Mouse (Mus musculus): Measurements from ENCODE around the gene Gm20517. TPM values are rescaled to one million over a fixed set of nuclear protein-coding genes. Genes with fewer than 3 reads are reported as not detected.

Gm20517 gene
- total RNA-seq, 2 experiments from 2014 or later, result 1.2 to 1.9 TPM

Other genes with a start within 250 kb of the Gm20517 start
- gene Mrps10, start 242.7 kb upstream of the Gm20517 start, total RNA-seq (2021), result 10 to 100 TPM; 36.8 to 40.7 TPM
- under 1 TPM; 0.22 to 0.41 TPM for gene Guca1b, start 226.2 kb upstream of the Gm20517 start, total RNA-seq (2021)
- under 1 TPM; 0.27 to 0.66 TPM for gene Guca1a, start 211.0 kb upstream of the Gm20517 start, total RNA-seq (2021)
- under 1 TPM; 0.31 to 0.49 TPM for gene AI661453, start 175.0 kb upstream of the Gm20517 start, total RNA-seq (2021)
- gene 1700001C19Rik, start 174.2 kb upstream of the Gm20517 start, total RNA-seq (2021), result not detected
- 10 to 100 TPM in 1 of 2 experiments, 1 to 10 TPM in 1; 9.5 to 10.2 TPM for gene Taf8, start 109.3 kb upstream of the Gm20517 start, total RNA-seq (2021)
- gene Ccnd3, start 106.5 kb upstream of the Gm20517 start, total RNA-seq (2021), result 10 to 100 TPM; 57.0 to 63.3 TPM
- 10 to 100 TPM; 12.3 to 14.8 TPM for gene Bysl, start 97 bp upstream of the Gm20517 start, total RNA-seq (2021)
- gene Med20, start within 50 bp of the Gm20517 start, total RNA-seq (2021), result 10 to 100 TPM; 10.3 to 12.6 TPM
- gene Usp49, start 19.1 kb downstream of the Gm20517 start, total RNA-seq (2021), result 1 to 10 TPM; 3.2 to 4.3 TPM
- 100 to 1,000 TPM; 147 to 153 TPM for gene Tomm6, start 76.8 kb downstream of the Gm20517 start, total RNA-seq (2021)
- gene Frs3, start 77.4 kb downstream of the Gm20517 start, total RNA-seq (2021), result 1 to 10 TPM; 3.0 to 3.1 TPM
- gene Gm21981, start 82.9 kb downstream of the Gm20517 start, total RNA-seq (2021), result under 1 TPM; 0.24 to 0.47 TPM
- gene Prickle4, start 83.1 kb downstream of the Gm20517 start, total RNA-seq (2021), result 1 to 10 TPM; 1.3 to 2.2 TPM
- gene Pgc, start 115.3 kb downstream of the Gm20517 start, total RNA-seq (2021), result not detected
- gene Tfeb, start 125.4 kb downstream of the Gm20517 start, total RNA-seq (2021), result 10 to 100 TPM; 60.0 to 66.0 TPM
- 1 to 10 TPM; 2.4 to 3.5 TPM for gene Mdfi, start 223.1 kb downstream of the Gm20517 start, total RNA-seq (2021)